Mouse (Mus musculus) cerebellum, postnatal 25 days (tissue): Measurements from ENCODE around the gene 2200002D01Rik.
"Not testable (repeated sequence)": the region's sequence is repeated elsewhere in the genome, so short reads cannot be mapped to it uniquely, and the experiment has no call there.

Experiments used
- DNase-seq, 2 experiments: peaks; one replicate each; pipeline ENCODE4 v3.0.0; 2021; ENCODE audit warnings: mixed read lengths in 2 of 2

The 2200002D01Rik gene

DNA sequence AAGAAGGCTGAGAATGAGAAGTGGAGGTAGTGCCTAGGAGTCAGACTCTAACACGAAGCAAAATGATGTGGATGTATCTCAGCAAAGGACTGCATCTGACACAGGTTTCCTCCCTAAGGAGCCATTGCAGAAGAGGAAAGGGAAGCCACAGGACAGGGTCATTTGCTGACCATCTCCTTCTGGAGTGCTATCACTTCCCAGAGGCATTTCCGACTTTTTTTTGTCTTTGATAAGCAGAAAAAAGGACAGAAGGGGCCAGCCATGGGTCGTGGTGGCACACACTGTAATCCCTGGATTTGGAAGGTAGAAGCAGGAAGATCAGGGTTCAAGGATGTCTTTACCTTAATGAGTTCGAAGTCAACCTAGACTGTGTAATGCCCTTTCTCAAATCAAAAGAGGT is 11.7 kb downstream of the 2200002D01Rik start:
- no peak for DNase-seq

DNA sequence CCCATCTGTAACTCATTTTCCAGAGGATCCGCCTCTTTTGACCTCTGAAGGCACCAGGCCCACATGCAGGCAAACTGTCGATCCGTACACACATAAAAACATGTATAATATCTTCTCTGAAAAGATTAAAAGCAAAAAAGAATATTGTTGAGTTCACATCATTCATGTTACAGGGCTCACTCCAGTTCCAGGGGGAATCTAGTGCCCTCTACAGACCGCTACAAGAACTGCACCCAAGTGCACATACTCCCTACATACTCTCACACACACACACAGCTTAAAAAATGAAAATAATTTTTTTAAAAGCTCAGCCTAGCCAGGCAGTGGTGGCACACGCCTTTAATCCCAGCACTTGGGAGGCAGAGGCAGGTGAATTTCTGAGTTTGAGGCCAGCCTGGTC is 13.6 kb downstream of the 2200002D01Rik start:
- DNase-seq, result no peak

DNA sequence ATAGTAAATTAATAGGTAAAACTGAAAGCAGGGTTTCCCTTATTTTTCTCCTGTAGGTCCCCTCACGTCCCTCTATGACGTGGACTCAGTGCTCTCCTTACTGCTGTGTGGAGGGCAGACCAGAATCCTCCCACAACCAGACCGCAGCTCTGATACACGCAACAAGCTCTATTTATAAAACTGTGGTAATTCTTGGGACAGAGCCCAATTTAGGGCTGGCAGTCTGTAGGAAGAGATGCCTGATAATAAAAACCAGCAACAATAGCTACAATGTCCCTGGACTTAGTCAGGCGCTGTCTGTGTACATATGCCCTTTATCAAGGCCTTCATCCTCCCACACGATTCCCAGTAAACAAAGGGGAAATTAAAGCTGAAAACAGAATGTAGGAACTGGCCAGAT is 14.5 kb downstream of the 2200002D01Rik start:
- DNase-seq, result no peak

DNA sequence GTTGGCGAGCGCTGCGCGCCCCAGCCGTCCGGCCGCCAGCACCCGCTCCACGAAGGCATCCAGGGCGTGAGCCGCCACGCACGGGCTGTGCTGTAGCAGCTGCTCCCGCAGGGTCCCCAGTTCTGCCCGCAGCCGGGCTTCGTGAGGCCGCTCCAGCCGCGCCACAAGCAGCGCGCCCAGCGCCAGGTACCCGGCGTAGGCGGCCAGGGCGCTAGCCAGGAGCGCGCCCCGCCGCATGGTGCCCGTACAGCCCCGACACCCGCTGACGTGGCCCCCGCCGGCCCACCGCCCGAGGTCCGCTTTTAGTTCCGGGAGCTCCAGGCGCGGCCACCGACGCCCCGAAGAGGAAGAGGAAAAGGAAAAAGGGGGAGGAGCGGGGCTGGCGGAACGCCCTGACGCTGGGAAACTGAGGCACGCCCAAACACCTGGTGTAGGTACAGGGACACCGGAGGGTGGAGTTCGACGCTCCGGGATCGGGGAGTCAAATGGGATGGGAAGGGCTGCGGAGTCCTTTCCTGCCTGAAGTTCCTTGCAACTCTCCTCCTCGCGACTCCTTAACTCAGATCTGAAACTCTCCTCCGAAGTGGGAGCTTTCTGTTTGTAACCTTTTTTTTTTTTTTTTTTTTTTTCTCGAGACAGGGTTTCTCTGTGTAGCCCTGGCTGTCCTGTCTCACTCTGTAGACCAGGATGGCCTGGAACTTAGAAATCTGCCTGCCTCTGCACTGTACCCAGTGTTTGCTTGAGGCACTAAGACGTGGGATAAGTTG is 15.8 kb downstream of the 2200002D01Rik start, which contains the start of gene Kcnk6:
Kcnk6 (minus strand) TSS at position 269 of the 767 bp plus-strand sequence.
- peak in 1 of 2 experiments; percentile 39 for DNase-seq

DNA sequence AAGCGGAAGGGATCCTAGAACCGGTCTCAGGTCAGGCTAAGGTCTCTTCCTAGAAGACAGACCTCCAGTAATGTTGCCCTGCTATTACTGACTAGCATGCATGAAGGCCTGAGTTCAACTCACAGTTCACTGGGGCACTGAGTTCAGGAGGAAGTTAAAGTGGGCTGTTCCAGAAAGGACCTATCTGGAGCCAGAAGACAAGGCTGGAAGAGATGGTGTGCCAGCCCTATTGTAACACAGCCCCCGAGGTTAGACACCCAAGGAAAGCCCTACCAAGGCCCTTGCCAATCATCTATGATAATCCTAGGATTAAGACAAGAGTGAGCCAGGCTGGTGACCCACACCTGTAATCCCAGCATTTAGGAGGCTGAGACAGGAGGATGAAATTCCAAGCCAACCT is 16.7 kb downstream of the 2200002D01Rik start:
- DNase-seq, result no peak

DNA sequence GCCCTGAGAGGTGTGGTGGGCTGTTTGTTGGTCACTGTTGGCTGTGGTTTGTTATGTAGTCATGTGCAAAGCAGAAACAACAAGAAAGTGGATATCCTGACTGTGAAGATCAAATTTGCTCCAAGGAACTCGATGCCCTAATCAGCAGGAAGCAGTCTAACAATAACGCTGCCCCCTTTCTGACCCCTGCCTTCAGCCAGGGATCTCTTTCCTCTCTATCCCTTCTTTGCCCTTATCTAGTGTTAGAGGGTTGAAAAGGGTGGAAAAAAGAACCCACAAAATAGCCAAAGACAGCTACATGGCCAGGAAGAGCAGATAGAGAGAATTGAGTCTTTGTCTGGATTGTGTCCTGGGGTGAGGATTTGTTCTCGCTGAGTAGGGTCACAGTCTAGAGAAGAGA is 17.7 kb downstream of the 2200002D01Rik start:
- no peak for DNase-seq

DNA sequence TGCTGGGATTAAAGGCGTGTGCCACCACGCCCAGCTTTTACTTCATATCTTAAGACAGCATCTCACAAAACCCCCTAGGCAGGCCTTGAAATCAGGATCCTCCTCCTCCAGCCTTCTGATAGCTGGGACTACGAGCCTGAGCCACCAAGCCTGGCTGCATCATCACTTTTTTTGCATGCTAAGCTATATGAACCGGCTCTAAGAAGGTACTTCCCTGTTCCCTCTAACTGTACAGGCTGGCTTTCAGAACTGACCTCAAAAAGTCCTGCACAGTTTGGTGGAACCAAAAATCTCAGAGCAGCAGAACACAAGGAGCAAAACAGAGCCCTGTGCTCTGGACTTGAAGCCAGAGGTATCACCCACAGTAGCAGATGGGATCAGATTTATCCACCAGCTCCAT is 20.1 kb downstream of the 2200002D01Rik start:
- no peak for DNase-seq

DNA sequence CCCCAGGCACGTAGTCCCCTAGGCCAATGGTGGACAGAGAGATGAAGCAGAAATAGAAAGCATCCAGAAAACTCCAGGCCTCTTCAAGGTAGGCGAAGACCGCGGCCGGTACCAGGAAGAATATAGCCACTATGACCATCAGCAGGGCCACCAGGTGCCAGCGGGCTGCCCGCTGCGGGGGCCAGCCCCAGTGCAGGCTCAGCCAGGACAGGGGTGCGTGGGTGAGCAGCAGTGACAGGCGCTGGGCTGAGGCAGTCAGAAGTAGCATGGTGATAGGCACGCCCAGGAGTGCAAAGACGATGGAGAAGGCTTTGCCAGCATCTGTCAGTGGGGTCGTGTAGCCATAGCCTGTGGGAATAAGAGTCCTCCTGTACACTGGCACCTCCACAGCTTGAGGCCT is 22.7 kb downstream of the 2200002D01Rik start:
- DNase-seq, result no peak

DNA sequence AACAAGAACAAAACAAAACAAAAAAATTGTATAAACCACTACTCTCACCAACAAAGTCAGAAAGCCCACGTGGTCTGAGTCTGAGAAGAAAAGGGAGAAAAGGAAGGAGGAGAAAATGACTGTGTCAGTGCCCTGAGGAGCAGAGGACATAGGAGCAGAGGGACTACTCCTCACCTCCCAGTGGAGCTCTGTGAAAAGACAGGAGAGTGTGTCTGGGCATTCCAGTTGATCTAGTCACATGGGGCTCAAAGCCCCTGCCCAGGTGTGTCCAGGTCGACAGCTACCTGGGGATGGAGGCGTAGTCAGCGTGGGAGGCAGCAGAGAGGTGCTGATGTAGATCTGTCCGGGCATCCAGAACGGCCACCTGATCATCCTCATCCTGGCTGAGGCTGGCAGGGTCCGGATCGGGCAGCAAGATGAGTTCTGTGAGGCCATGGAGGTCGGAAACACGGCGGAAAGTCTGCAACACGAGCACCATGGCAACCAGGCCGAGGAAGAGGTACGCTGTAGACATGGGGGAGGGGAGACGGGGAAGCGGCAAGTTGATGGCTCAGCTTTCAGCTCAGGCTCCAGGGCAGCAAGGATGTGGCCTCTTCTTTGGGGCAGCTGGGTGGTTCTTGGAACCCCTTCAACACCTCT is 23.4 kb downstream of the 2200002D01Rik start:
- no peak for DNase-seq

DNA sequence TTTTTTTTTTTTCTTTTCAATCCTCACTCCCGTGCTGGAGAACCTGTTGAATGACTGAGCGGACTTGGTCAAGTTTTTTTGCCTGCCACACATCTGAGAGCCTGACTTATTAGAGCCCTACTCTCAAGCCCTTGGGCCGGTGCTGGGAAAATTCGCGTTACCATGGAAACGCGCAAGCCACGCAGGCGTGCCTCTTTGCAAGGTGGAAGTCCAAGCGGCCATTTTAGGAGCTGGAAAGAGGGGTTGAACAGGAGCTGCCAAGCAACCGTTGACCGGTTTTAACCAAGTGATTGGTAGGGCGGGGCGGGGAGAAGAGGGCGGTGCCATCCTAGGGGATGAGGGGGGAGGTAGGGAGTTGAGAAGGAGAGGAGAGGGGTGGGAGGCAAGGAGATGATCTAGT is 33.4 kb downstream of the 2200002D01Rik start:
- DNase-seq, result peak in 1 of 2 experiments; percentile 3

DNA sequence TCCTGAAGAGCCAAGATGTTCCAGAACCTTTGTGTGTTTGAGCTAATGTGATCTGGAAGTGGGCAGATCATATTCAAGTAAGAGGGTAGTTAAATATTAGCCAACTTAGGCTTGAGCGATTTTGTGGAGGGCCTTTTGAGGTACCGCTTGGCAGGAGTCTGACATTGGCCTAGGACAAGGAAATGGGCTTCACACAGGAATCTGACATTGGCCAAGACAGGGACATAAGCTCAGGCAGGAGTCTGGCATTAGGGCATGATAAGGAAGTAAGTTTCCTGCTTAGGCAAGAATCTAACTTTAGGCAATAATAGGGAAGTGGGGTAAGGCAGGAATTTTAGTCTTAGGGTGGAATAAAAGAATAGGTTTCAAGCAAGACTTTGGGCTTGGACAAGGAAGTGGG is 34.0 kb downstream of the 2200002D01Rik start:
- no peak for DNase-seq

DNA sequence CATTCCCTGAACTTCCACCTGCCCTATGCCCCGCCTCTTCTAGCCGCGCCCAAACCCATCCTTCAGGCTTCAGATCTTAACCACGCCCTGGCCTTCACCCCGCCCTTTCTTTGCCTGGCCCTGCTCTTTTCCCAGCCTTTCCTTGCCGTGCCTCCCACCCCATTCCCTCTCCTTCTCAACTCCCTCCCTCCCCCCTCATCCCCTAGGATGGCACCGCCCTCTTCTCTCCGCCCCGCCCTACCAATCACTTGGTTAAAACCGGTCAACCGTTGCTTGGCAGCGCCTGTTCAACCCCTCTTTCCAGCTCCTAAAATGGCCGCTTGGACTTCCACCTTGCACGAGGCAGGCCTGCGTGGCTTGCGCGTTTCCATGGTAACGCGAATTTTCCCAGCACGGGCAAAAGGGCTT is 34.6 kb downstream of the 2200002D01Rik start, which contains the start of gene Catsperg1:
Catsperg1 (minus strand) TSS at position 361 of the 408 bp plus-strand sequence.
- peak; percentile 63 to 71 for DNase-seq

DNA sequence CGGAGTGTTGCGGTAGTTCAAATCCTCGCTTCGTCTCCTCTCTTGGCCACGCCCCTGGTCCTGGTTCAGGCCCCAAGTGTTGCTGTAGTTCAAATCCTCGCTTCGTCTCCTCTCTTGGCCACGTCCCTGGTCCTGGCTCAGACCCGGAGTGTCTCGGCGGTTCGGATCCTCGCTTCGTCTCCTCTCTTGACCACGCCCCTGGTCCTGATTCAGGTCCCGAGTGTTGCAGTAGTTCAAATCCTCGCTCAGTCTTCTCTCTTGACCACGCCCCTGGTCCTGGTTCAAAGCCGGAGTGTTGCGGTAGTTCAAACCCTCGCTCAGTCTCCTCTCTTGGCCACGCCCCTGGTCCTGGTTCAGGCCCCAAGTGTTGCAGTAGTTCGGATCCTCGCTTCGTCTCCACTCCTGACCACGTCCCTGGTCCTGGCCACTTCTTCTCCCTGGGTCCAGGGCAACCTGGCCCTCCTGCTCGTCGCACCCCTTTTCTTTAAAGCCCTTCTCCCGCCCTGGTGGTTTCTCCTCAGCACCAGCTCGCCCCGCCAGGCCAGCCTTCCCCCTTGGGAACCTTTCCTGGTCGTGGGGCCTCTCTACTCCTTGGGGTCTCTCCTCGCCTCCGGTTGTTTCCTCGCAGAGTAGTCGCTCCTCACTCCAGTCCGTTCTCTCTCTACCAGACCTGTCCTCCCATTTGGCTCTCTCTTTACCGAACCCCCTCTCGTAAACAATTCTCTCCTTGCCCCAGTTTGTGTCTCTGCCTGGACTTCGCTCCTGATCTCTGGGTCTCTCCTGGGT is 35.3 kb downstream of the 2200002D01Rik start:
- not testable (repeated sequence) for DNase-seq

DNA sequence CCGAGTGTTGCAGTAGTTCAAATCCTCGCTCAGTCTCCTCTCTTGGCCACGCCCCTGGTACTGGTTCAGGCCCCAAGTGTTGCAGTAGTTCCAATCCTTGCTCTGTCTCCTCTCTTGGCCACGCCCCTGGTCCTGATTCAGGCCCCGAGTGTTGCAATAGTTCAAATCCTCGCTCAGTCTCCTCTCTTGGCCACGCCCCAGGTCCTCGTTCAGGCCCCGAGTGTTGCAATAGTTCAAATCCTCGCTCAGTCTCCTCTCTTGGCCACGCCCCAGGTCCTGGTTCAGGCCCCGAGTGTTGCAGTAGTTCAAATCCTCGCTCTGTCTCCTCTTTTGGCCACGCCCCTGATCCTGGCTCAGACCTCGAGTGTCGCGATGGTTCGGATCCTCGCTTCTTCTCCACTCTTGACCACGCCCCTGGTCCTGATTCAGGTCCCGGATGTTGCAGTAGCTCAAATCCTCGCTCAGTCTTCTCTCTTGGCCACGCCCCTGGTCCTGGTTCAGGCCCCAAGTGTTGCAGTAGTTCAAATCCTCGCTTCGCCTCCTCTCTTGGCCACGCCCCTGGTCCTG is 36.0 kb downstream of the 2200002D01Rik start:
- peak in 1 of 2 experiments; percentile 22 for DNase-seq

DNA sequence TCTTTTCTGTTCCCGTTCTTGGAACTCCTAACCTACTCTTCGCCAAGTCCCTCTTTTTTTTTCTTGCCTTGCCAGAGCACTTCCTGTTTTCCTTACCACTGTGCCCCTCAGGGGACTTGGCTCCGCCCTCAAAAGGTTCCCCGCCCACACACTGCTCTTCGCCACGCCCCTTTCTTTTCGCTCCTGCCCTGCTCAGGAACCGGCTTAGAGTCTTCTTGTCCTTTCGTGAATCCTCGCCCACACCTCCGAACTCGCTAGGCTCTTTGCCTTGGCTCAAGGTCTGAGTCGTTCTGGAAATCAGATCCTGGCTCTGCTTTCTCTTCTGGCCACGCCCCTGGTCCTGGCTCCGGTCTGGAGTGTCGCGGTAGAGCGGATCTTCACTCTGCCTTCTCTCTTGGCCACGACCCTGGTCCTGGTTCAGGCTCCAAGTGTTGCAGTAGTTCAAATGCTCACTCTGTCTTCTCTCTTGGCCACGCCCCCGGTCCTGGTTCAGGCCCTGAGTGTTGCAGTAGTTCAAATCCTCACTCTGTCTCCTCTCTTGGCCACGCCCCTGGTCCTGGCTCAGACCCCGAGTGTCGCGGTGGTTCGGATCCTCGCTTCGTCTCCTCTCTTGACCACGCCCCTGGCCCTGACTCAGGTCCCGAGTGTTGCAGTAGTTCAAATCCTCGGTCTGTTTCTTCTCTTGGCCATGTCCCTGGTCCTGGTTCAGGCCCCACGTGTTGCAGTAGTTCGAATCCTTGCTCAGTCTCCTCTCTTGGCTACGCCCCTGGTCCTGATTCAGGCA is 36.7 kb downstream of the 2200002D01Rik start:
- DNase-seq, result peak; percentile 33 to 52

DNA sequence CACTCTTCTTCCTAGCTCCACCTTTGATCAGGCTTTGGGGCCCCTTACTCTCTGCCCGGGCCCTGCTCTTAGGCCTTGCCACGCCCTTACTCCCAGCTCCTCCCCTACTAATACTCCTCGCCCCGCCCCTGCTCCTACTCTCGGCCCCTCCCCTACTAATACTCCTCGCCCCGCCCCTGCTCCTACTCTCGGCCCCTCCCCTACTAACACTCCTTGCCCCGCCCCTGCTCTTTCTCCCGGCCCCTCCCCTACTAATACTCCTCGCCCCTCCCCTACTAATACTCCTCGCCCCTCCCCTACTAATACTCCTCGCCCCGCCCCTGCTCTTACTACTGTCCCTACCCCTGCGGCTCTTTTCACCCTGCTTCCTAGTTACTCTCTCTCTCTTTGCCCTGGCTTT is 37.3 kb downstream of the 2200002D01Rik start:
- DNase-seq, result peak in 1 of 2 experiments; percentile 29

DNA sequence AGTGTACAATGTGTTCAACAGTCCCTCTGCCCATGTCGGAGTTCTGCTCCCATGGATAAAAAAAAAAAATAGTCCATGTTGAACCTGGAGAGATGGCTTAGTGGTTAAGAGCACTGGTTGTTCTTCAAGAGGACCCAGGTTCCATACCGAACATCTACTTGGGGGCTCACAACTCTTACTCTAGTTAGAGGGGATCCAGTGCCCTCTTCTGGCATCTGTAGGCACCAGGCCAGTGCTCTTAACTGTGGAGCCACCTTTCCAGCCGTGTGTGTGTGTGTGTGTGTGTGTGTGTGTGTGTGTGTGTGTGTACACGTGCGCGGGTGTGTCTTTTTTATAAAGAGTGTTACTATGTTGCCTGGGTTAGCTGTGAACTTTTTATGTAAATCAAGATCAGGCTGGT is 45.7 kb downstream of the 2200002D01Rik start:
- no peak for DNase-seq
